Mouse (Mus musculus) kidney, postnatal 0 days (tissue): ENCODE results near the gene Troap. TPM values are rescaled to one million over a fixed set of nuclear protein-coding genes. Genes with fewer than 3 reads are reported as not detected.

ENCODE experiments used
- ATAC-seq: fragments of 200-750 bp; cut with Nextera tagmentation; replicated peaks from 2 replicates; pipeline ENCODE4 v1.8.0; 2017; ENCODE audit warnings: low read depth, moderate number of reproducible peaks, moderate TSS enrichment, moderate library complexity; ENCODE audit not compliant: low FRiP score
- DNase-seq: peaks from one replicate; pipeline ENCODE4 v3.0.0-alpha.2; 2016; ENCODE audit warnings: low spot score
- H3K27ac ChIP-seq: fragments of 300-500 bp; sonication (generic); 2 replicates; pipeline ENCODE4 v1.5.1; 2014; ENCODE audit warnings: mild to moderate bottlenecking
- H3K27me3 ChIP-seq: fragments of 300-500 bp; sonication (generic); 2 replicates; pipeline ENCODE4 v1.6.1; 2014; ENCODE audit warnings: low read length, mixed read lengths; ENCODE audit not compliant: insufficient read depth
- H3K36me3 ChIP-seq: fragments of 300-500 bp; sonication (generic); 2 replicates; pipeline ENCODE4 v1.6.1; 2014; ENCODE audit warnings: low read length, mixed read lengths; ENCODE audit not compliant: insufficient read depth
- H3K4me1 ChIP-seq: fragments of 300-500 bp; sonication (generic); replicated peaks from 2 replicates; pipeline ENCODE4 v1.6.1; 2014; ENCODE audit warnings: antibody characterized with exemption, low read length, mixed read lengths; ENCODE audit not compliant: insufficient read depth
- H3K4me2 ChIP-seq: fragments of 300-500 bp; sonication (generic); 2 replicates; pipeline ENCODE4 v1.6.1; 2014; ENCODE audit warnings: mild to moderate bottlenecking, low read length, moderate library complexity, mixed read lengths
- H3K4me3 ChIP-seq: fragments of 300-500 bp; sonication (generic); replicated peaks from 2 replicates; pipeline ENCODE4 v1.5.1; 2014; ENCODE audit warnings: low read depth, low read length
- H3K9ac ChIP-seq: fragments of 300-500 bp; sonication (generic); 2 replicates; pipeline ENCODE4 v1.6.1; 2014; ENCODE audit warnings: low read depth, low read length
- H3K9me3 ChIP-seq: fragments of 300-500 bp; sonication (generic); replicated peaks from 2 replicates; pipeline ENCODE4 v1.6.1; 2016; ENCODE audit warnings: low read length, inconsistent platforms, mixed read lengths
- CTCF ChIP-seq: IDR thresholded peaks from 2 replicates; pipeline ENCODE4 v1.5.1; 2016; ENCODE audit warnings: antibody characterized with exemption, low read depth, mild to moderate bottlenecking, moderate library complexity
- WGBS: fragments of 180-500 bp; shearing (Covaris S2); extraction: QIAGEN DNeasy Blood & Tissue Kit; methylation state at CpG from one replicate; pipeline ENCODE4 v1.1.7; 2014; 5-methylcytosine and 5-hydroxymethylcytosine counted together
- polyA plus RNA-seq: library from polyadenylated mRNA; unstranded; fragments of >200 nt; fragmentation: Nextera tagmentation; extraction: Ambion mirVana; gene quantifications from 2 replicates; pipeline ENCODE4 v1.2.1, GENCODE M21; 2015

Gene Troap
- polyA plus RNA-seq, 1 experiment from 2014 or later: 11.5 TPM

- ATAC-seq: no peak
- no peak overlapping the region for H3K4me2 ChIP-seq
- WGBS: 31% methylated on average over 13 of the region's 13 CpGs
Measured at GRCm38 (mm10) chr15:99049473-99050253, 24.7 kb upstream of the Troap start.

DNA sequence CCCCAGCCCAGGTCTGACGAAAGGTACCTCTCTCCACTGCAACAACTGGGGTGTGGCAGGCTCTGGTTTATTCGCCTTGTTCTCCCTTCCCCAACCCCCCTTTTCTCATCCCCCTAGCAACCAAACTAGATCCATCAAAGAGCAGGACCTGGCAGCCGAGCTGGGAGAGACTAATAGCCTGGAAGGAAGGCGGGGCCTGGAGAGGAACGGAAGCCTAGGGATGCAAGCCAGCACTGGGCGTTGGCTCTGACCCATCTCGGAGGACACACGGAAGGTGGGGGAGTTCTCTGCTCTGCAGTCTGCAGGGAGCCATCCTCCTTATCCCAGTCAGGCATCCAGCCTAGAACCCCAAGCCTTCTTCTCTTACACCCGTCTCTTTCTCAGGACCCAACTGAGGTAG, 21.0 kb upstream of the Troap start:
- H3K4me1 ChIP-seq: peaks cover 20% of the 10 kb centered on the region; the same call in 1 of the 2 replicates
- H3K9ac ChIP-seq: no peak overlapping the region
- H3K9me3 ChIP-seq: no peaks in the 10 kb centered on the region
- no peaks in the 10 kb centered on the region for H3K36me3 ChIP-seq
- no peak overlapping the region for H3K4me2 ChIP-seq
- 12% methylated on average over 9 of the region's 9 CpGs for WGBS
- peaks cover 42% of the 10 kb centered on the region for H3K27me3 ChIP-seq
- no peak for DNase-seq
- no peak overlapping the region for H3K4me3 ChIP-seq
- TF ChIP-seq CTCF: no peak
- no peak for ATAC-seq
- no peak overlapping the region for H3K27ac ChIP-seq

More at GRCm38 (mm10) chr15:99049473-99050253, 24.7 kb upstream of the Troap start:
- Histone ChIP-seq H3K36me3 (no peaks in the 10 kb centered on the region), H3K9me3 (no peaks in the 10 kb centered on the region), H3K9ac (no peak overlapping the region), H3K27ac (no peak overlapping the region), H3K4me1 (peaks cover 6% of the 10 kb centered on the region; the same call in 1 of the 2 replicates), H3K4me3 (no peak overlapping the region), H3K27me3 (peaks cover 7% of the 10 kb centered on the region)
- peak; percentile 84 for TF ChIP-seq CTCF
- peak; percentile 83 for DNase-seq

- TF ChIP-seq CTCF: no peak
- 4% methylated on average over 30 of the region's 30 CpGs for WGBS
- Histone ChIP-seq H3K27ac (no peak within 1 kb of the TSS), H3K9me3 (no peaks in the 10 kb centered on the region), H3K36me3 (no peaks in the 10 kb centered on the region), H3K27me3 (peaks cover 47% of the 10 kb centered on the region), H3K4me1 (peaks cover 20% of the 10 kb centered on the region; the same call in 1 of the 2 replicates), H3K9ac (peak within 1 kb of the TSS; percentile 35; the same call in 1 of the 2 replicates), H3K4me3 (peak within 1 kb of the TSS; percentile 31), H3K4me2 (peak within 1 kb of the TSS; percentile 63)
- ATAC-seq (no peak), DNase-seq (no peak)
Measured at GRCm38 (mm10) chr15:99055040-99055439, 19.3 kb upstream of the Troap start, which contains the start of gene Prph. Gene Prph (plus strand): TSS chr15:99055174.

- Histone ChIP-seq H3K9me3 (no peaks in the 10 kb centered on the region), H3K4me3 (peak overlapping the region; percentile 31), H3K27me3 (peaks cover 47% of the 10 kb centered on the region), H3K4me2 (peak overlapping the region; percentile 63), H3K27ac (no peak overlapping the region), H3K4me1 (peaks cover 20% of the 10 kb centered on the region; the same call in 1 of the 2 replicates), H3K36me3 (no peaks in the 10 kb centered on the region), H3K9ac (peak overlapping the region; percentile 35; the same call in 1 of the 2 replicates)
- ATAC-seq (peak; percentile 53), DNase-seq (no peak)
- TF ChIP-seq CTCF: no peak
- WGBS: under 1% methylated on average over 35 of the region's 37 CpGs
Measured at GRCm38 (mm10) chr15:99055511-99055961, 18.8 kb upstream of the Troap start.

DNA sequence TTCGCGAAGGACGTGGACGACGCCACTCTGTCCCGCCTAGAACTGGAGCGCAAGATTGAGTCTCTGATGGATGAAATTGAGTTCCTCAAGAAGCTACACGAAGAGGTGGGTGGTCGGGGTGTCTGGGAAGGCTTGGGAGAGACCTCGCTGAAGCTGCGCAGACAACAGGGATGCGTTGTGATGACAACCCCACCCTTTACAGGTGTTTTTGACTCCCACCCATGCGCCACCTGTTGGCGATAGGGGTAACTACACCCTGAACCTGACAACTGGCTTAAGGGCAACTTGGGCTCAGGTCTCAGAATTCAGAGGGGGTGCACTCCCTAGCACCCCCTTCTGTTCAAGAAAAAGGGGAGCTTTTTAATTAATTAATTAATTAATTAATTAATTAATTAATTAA, 18.0 kb upstream of the Troap start:
- Histone ChIP-seq H3K27me3 (peaks cover 47% of the 10 kb centered on the region), H3K27ac (no peak overlapping the region), H3K4me2 (peak overlapping the region; percentile 63; the same call in 1 of the 2 replicates), H3K9me3 (no peaks in the 10 kb centered on the region), H3K9ac (no peak overlapping the region), H3K4me3 (no peak overlapping the region), H3K36me3 (no peaks in the 10 kb centered on the region), H3K4me1 (peaks cover 20% of the 10 kb centered on the region; the same call in 1 of the 2 replicates)
- WGBS: 4% methylated on average over 14 of the region's 14 CpGs
- no peak for ATAC-seq
- TF ChIP-seq CTCF: peak; percentile 70
- peak; percentile 54 for DNase-seq

- Histone ChIP-seq H3K27ac (no peak overlapping the region), H3K4me3 (no peak overlapping the region), H3K36me3 (no peaks in the 10 kb centered on the region), H3K4me1 (no peaks in the 10 kb centered on the region), H3K9me3 (no peaks in the 10 kb centered on the region), H3K4me2 (no peak overlapping the region), H3K9ac (no peak overlapping the region), H3K27me3 (no peaks in the 10 kb centered on the region)
- TF ChIP-seq CTCF: no peak
- DNase-seq: no peak
- no peak for ATAC-seq
- WGBS: 70% methylated on average over 12 of the region's 12 CpGs
Measured at GRCm38 (mm10) chr15:99065557-99066165, 8.7 kb upstream of the Troap start.
